Mouse (Mus musculus): ENCODE results near the gene Hpse2. TPM values are rescaled to one million over a fixed set of nuclear protein-coding genes. Genes with fewer than 3 reads are reported as not detected.

The Hpse2 gene
- polyA plus RNA-seq, 1 experiment: not detected

- no peaks in the 10 kb centered on the region for H3K27me3 ChIP-seq (ENCODE audit: control insufficient read depth, insufficient read depth, low read length, poor library complexity, severe bottlenecking)
- H3K27ac ChIP-seq (ENCODE audit: insufficient read depth, low read length): no peak overlapping the region
- TF ChIP-seq POLR2A (IDR thresholded peaks at IDR 0.05; ENCODE audit: insufficient read depth, low read length) (no peak), CTCF (IDR thresholded peaks at IDR 0.05; ENCODE audit: low read depth, low read length) (no peak), EP300 (IDR thresholded peaks at IDR 0.05; ENCODE audit: insufficient read depth, low read depth, low read length) (no peak)
- H3K4me3 ChIP-seq (ENCODE audit: low read depth, low read length): no peak overlapping the region
- no peak overlapping the region for H3K9ac ChIP-seq (ENCODE audit: low read depth, poor library complexity, severe bottlenecking)
- H3K4me1 ChIP-seq (ENCODE audit: control insufficient read depth, insufficient read depth, low read length): no peaks in the 10 kb centered on the region
- H3K9me3 ChIP-seq (replicated peaks; ENCODE audit: control insufficient read depth, insufficient read depth, low read length, poor library complexity, severe bottlenecking): no peaks in the 10 kb centered on the region
- H3K36me3 ChIP-seq (ENCODE audit: control insufficient read depth, insufficient read depth, low read length, poor library complexity, severe bottlenecking): no peaks in the 10 kb centered on the region
Measured at GRCm38 (mm10) chr19:42985372-42986314, 402.5 kb downstream of the Hpse2 start.

DNA sequence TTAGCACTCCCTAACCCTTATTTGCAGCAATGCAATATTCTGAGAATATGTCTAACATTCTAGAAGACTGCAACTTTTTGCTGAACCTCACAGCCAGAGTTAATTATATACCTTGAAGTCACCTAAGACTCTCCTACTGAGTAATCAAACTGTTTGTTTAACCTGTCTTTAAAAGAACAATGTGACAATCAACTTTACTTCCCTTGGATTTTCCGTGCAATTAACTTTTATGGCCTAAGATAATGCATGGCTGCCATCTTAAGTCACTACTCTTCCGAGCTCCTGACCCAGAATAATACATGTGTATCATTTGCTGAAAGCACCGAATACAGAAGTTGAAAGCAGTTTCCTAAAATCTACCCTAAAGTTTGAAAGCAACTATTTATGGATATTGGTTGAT, 407.6 kb downstream of the Hpse2 start:
- H3K9me3 ChIP-seq (replicated peaks; ENCODE audit: control insufficient read depth, insufficient read depth, low read length, poor library complexity, severe bottlenecking): no peaks in the 10 kb centered on the region
- H3K27me3 ChIP-seq (ENCODE audit: control insufficient read depth, insufficient read depth, low read length, poor library complexity, severe bottlenecking): no peaks in the 10 kb centered on the region
- no peak overlapping the region for H3K27ac ChIP-seq (ENCODE audit: insufficient read depth, low read length)
- H3K9ac ChIP-seq (ENCODE audit: low read depth, poor library complexity, severe bottlenecking): no peak overlapping the region
- TF ChIP-seq EP300 (IDR thresholded peaks at IDR 0.05; ENCODE audit: insufficient read depth, low read depth, low read length) (no peak), POLR2A (IDR thresholded peaks at IDR 0.05; ENCODE audit: insufficient read depth, low read length) (no peak), CTCF (IDR thresholded peaks at IDR 0.05; ENCODE audit: low read depth, low read length) (no peak)
- H3K4me1 ChIP-seq (ENCODE audit: control insufficient read depth, insufficient read depth, low read length): no peaks in the 10 kb centered on the region
- no peaks in the 10 kb centered on the region for H3K36me3 ChIP-seq (ENCODE audit: control insufficient read depth, insufficient read depth, low read length, poor library complexity, severe bottlenecking)
- H3K4me3 ChIP-seq (ENCODE audit: low read depth, low read length): no peak overlapping the region

- Histone ChIP-seq H3K9me3 (replicated peaks; ENCODE audit: control insufficient read depth, insufficient read depth, low read length, poor library complexity, severe bottlenecking) (no peaks in the 10 kb centered on the region), H3K27me3 (ENCODE audit: control insufficient read depth, insufficient read depth, low read length, poor library complexity, severe bottlenecking) (no peaks in the 10 kb centered on the region), H3K27ac (ENCODE audit: insufficient read depth, low read length) (no peak overlapping the region), H3K4me3 (ENCODE audit: low read depth, low read length) (no peak overlapping the region), H3K36me3 (ENCODE audit: control insufficient read depth, insufficient read depth, low read length, poor library complexity, severe bottlenecking) (no peaks in the 10 kb centered on the region), H3K4me1 (ENCODE audit: control insufficient read depth, insufficient read depth, low read length) (no peaks in the 10 kb centered on the region), H3K9ac (ENCODE audit: low read depth, poor library complexity, severe bottlenecking) (no peak overlapping the region)
- TF ChIP-seq CTCF (IDR thresholded peaks at IDR 0.05; ENCODE audit: low read depth, low read length) (no peak), EP300 (IDR thresholded peaks at IDR 0.05; ENCODE audit: insufficient read depth, low read depth, low read length) (no peak), POLR2A (IDR thresholded peaks at IDR 0.05; ENCODE audit: insufficient read depth, low read length) (no peak)
Measured at GRCm38 (mm10) chr19:42977938-42978337, 410.2 kb downstream of the Hpse2 start.

- Histone ChIP-seq H3K4me3 (ENCODE audit: low read depth, low read length) (no peak overlapping the region), H3K4me1 (ENCODE audit: control insufficient read depth, insufficient read depth, low read length) (no peaks in the 10 kb centered on the region), H3K27me3 (ENCODE audit: control insufficient read depth, insufficient read depth, low read length, poor library complexity, severe bottlenecking) (no peaks in the 10 kb centered on the region), H3K27ac (ENCODE audit: insufficient read depth, low read length) (no peak overlapping the region), H3K9me3 (replicated peaks; ENCODE audit: control insufficient read depth, insufficient read depth, low read length, poor library complexity, severe bottlenecking) (no peaks in the 10 kb centered on the region), H3K9ac (ENCODE audit: low read depth, poor library complexity, severe bottlenecking) (no peak overlapping the region), H3K36me3 (ENCODE audit: control insufficient read depth, insufficient read depth, low read length, poor library complexity, severe bottlenecking) (no peaks in the 10 kb centered on the region)
- no peak for TF ChIP-seq EP300 (IDR thresholded peaks at IDR 0.05; ENCODE audit: insufficient read depth, low read depth, low read length)
- no peak for TF ChIP-seq POLR2A (IDR thresholded peaks at IDR 0.05; ENCODE audit: insufficient read depth, low read length)
- no peak for TF ChIP-seq CTCF (IDR thresholded peaks at IDR 0.05; ENCODE audit: low read depth, low read length)
Measured at GRCm38 (mm10) chr19:42973740-42974139, 414.4 kb downstream of the Hpse2 start.

DNA sequence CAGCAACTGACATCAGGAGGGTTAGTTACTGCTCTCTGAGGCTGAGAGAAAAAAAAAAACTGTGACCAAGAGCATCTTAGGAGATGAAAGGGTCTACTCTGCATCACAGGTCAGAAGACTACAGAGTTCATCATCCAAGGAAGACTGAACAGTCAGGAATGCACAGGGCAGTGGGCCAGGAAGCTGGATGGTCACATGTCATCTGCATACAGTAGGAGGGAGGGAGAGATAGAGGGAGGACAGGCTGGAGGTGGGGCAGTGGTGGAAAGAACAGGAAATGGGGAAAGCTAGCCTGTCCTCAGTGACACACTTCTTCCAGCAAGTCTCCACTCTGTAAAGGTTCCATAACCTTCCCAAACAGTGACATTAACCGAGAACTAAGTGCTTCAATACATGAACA, 423.0 kb downstream of the Hpse2 start:
- no peaks in the 10 kb centered on the region for H3K36me3 ChIP-seq (ENCODE audit: control insufficient read depth, insufficient read depth, low read length, poor library complexity, severe bottlenecking)
- no peaks in the 10 kb centered on the region for H3K4me1 ChIP-seq (ENCODE audit: control insufficient read depth, insufficient read depth, low read length)
- H3K27me3 ChIP-seq (ENCODE audit: control insufficient read depth, insufficient read depth, low read length, poor library complexity, severe bottlenecking): no peaks in the 10 kb centered on the region
- no peak overlapping the region for H3K27ac ChIP-seq (ENCODE audit: insufficient read depth, low read length)
- H3K4me3 ChIP-seq (ENCODE audit: low read depth, low read length): no peak overlapping the region
- no peak overlapping the region for H3K9ac ChIP-seq (ENCODE audit: low read depth, poor library complexity, severe bottlenecking)
- no peaks in the 10 kb centered on the region for H3K9me3 ChIP-seq (replicated peaks; ENCODE audit: control insufficient read depth, insufficient read depth, low read length, poor library complexity, severe bottlenecking)
- TF ChIP-seq CTCF (IDR thresholded peaks at IDR 0.05; ENCODE audit: low read depth, low read length) (no peak), EP300 (IDR thresholded peaks at IDR 0.05; ENCODE audit: insufficient read depth, low read depth, low read length) (no peak), POLR2A (IDR thresholded peaks at IDR 0.05; ENCODE audit: insufficient read depth, low read length) (no peak)

DNA sequence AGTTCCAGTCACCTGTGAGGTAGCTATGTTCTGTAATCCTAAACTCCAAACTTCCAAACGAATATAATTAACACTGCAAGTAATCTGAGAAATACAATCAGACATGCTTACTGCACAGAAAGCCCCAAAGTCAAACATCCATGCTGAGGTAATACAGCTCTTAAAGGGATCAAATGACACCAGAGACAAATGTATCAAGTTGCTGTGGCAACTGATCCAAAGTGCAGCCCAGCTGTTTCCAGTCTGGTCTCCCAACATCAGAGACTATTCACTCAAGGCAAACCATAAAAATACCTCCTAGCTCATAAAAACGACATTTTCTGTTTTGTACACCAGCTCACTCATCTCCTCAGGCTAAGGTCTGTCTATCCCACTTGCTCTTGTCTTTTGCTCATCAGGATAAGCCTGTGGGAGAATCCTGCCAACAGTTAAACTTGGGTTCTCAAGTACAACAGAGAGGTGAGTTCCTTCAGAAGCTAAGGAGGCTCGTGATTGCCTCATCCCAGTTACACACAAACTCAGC, 440.0 kb downstream of the Hpse2 start:
- H3K4me3 ChIP-seq (ENCODE audit: low read depth, low read length): no peak overlapping the region
- no peaks in the 10 kb centered on the region for H3K4me1 ChIP-seq (ENCODE audit: control insufficient read depth, insufficient read depth, low read length)
- no peak for TF ChIP-seq EP300 (IDR thresholded peaks at IDR 0.05; ENCODE audit: insufficient read depth, low read depth, low read length)
- TF ChIP-seq POLR2A (IDR thresholded peaks at IDR 0.05; ENCODE audit: insufficient read depth, low read length): no peak
- no peak for TF ChIP-seq CTCF (IDR thresholded peaks at IDR 0.05; ENCODE audit: low read depth, low read length)
- no peak overlapping the region for H3K27ac ChIP-seq (ENCODE audit: insufficient read depth, low read length)
- H3K9ac ChIP-seq (ENCODE audit: low read depth, poor library complexity, severe bottlenecking): no peak overlapping the region
- no peaks in the 10 kb centered on the region for H3K36me3 ChIP-seq (ENCODE audit: control insufficient read depth, insufficient read depth, low read length, poor library complexity, severe bottlenecking)
- peaks cover 2% of the 10 kb centered on the region; the same call in 1 of the 2 replicates for H3K9me3 ChIP-seq (replicated peaks; ENCODE audit: control insufficient read depth, insufficient read depth, low read length, poor library complexity, severe bottlenecking)
- H3K27me3 ChIP-seq (ENCODE audit: control insufficient read depth, insufficient read depth, low read length, poor library complexity, severe bottlenecking): no peaks in the 10 kb centered on the region
